Mouse (Mus musculus) hindbrain, embryonic 11.5 days (tissue): Measurements from ENCODE around the gene Sema4c. TPM values are rescaled to one million over a fixed set of nuclear protein-coding genes. Genes with fewer than 3 reads are reported as not detected.

Source experiments
- ATAC-seq: fragments of 200-750 bp; cut with Nextera tagmentation; 2 replicates; pipeline ENCODE4 v1.8.0; 2017; ENCODE audit warnings: mild to moderate bottlenecking, moderate TSS enrichment, moderate library complexity; ENCODE audit not compliant: low FRiP score
- DNase-seq: peaks from one replicate; pipeline ENCODE4 v3.0.0-alpha.2; 2015; ENCODE audit warnings: low spot score
- H3K27ac ChIP-seq: fragments of 300-500 bp; sonication (generic); 2 replicates; pipeline ENCODE4 v1.5.1; 2014; ENCODE audit warnings: mild to moderate bottlenecking, low read depth, low read length
- H3K27me3 ChIP-seq: fragments of 300-500 bp; sonication (generic); 2 replicates; pipeline ENCODE4 v1.6.1; 2014; ENCODE audit warnings: mild to moderate bottlenecking, low read length, moderate library complexity, mixed read lengths; ENCODE audit not compliant: control insufficient read depth, insufficient read depth
- H3K36me3 ChIP-seq: fragments of 300-500 bp; sonication (generic); 2 replicates; pipeline ENCODE4 v1.6.1; 2014; ENCODE audit warnings: mild to moderate bottlenecking, low read length, moderate library complexity, mixed read lengths; ENCODE audit not compliant: control insufficient read depth, insufficient read depth
- H3K4me1 ChIP-seq: fragments of 300-500 bp; sonication (generic); replicated peaks from 2 replicates; pipeline ENCODE4 v1.6.1; 2014; ENCODE audit warnings: low read length, mixed read lengths; ENCODE audit not compliant: control insufficient read depth, insufficient read depth
- H3K4me2 ChIP-seq: fragments of 300-500 bp; sonication (generic); replicated peaks from 2 replicates; pipeline ENCODE4 v1.6.1; 2014; ENCODE audit warnings: mild to moderate bottlenecking, low read depth, low read length
- H3K4me3 ChIP-seq: fragments of 300-500 bp; sonication (generic); 2 replicates; pipeline ENCODE4 v1.5.1; 2014; ENCODE audit warnings: low read depth, low read length
- H3K9ac ChIP-seq: fragments of 300-500 bp; sonication (generic); 2 replicates; pipeline ENCODE4 v1.6.1; 2014; ENCODE audit warnings: low read depth, low read length
- H3K9me3 ChIP-seq: fragments of 300-500 bp; sonication (generic); 2 replicates; pipeline ENCODE4 v1.6.1; 2016; ENCODE audit warnings: low read length; ENCODE audit not compliant: control insufficient read depth
- WGBS: fragments of 180-500 bp; shearing (Covaris S2); extraction: QIAGEN DNeasy Blood & Tissue Kit; methylation state at CpG from one replicate; pipeline ENCODE4 v1.1.7; 2014; 5-methylcytosine and 5-hydroxymethylcytosine counted together
- polyA plus RNA-seq: library from polyadenylated mRNA; unstranded; fragments of >200 nt; fragmentation: Nextera tagmentation; extraction: Ambion mirVana; gene quantifications from 2 replicates; pipeline ENCODE4 v1.2.1, GENCODE M21; 2014

Sema4c gene
- polyA plus RNA-seq, 1 experiment from 2014 or later: 5.9 TPM

DNA sequence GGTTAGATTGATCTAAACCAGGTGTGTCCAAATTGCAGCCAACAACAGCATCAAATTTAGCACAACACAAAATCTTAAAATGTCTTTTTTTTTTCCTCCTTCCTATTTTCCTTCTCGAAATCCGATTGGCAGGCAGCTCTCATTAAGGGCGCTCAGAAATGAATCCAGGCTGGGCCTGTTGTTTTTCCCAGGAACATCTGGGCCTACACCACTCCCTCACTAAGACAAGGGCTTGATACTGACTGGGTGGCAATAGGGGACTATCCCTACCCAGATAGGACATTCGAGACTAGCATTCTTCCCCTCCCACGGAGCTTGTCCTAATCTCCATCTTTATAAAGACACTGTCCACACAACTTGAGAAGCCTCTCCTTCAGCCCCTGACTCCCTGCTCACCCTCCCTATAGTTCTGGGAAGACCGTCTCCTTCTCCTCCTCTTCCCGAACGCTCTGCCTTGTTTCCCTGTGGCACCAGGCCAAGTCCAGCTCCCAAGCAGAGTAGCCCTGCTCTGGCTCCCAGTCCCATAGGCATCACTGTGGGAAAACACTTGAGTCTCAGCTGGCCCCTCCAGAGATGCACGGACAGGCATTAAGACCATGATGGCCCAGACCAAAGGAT, 10.1 kb downstream of the Sema4c start:
- DNase-seq (peak; percentile 31), ATAC-seq (no peak)
- peak overlapping the region; percentile 37; the same call in 1 of the 2 replicates for H3K27ac ChIP-seq
- H3K27me3 ChIP-seq: no peaks in the 10 kb centered on the region
- no peak overlapping the region for H3K4me2 ChIP-seq
- H3K9me3 ChIP-seq: no peaks in the 10 kb centered on the region
- 53% methylated on average over 9 of the region's 9 CpGs for WGBS
- H3K9ac ChIP-seq: 0 out of 2 replicates have a peak overlapping the region, but pooled peaks have one; percentile 27
- H3K4me1 ChIP-seq: peaks cover 2% of the 10 kb centered on the region; the same call in 1 of the 2 replicates
- H3K4me3 ChIP-seq: no peak overlapping the region
- H3K36me3 ChIP-seq: peaks cover 24% of the 10 kb centered on the region

DNA sequence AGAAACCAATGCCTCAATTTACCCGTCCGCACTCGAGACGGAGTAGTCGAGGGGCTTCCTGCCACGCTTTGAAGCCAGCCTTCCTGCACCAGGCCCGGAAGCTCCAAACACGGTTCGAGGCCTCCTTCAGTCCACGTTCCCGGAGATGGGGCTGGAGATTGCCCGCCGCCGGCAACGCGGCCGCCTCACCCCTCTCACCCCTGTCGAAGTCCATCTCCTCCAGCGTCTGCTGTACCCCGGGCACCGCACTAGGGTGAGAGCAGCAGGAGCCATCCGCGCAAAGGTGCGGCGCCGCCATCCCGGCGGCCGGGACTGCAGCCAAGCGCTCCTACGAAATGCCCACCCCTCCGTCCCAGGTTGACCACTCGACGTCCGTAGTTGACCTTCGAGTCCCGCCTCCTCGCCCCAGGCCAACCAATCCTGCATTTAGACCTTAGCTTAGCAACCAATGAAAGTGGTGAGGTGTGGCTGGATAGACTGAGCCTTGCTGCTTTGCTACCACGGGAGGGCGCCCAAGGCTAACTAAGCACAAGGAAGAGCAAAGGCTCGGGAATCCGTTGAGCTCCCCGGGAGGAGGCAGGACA, 11.2 kb downstream of the Sema4c start, which contains the start of gene Ankrd39:
Ankrd39 (minus strand) TSS at position 558 of the 584 bp plus-strand sequence.
- WGBS: under 1% methylated on average over 43 of the region's 43 CpGs
- Histone ChIP-seq H3K27me3 (no peaks in the 10 kb centered on the region), H3K4me3 (peak within 1 kb of the TSS; percentile 56), H3K36me3 (peaks cover 17% of the 10 kb centered on the region), H3K9me3 (no peaks in the 10 kb centered on the region), H3K4me1 (peaks cover 2% of the 10 kb centered on the region; the same call in 1 of the 2 replicates), H3K4me2 (peak within 1 kb of the TSS; percentile 61), H3K27ac (peak within 1 kb of the TSS; percentile 40), H3K9ac (peak within 1 kb of the TSS; percentile 70)
- DNase-seq (peak; percentile 96), ATAC-seq (peak; percentile 99)

- peaks cover 12% of the 10 kb centered on the region for H3K36me3 ChIP-seq
- peak overlapping the region; percentile 70; the same call in 1 of the 2 replicates for H3K9ac ChIP-seq
- DNase-seq (no peak), ATAC-seq (no peak)
- peak overlapping the region; percentile 56 for H3K4me3 ChIP-seq
- peaks cover 2% of the 10 kb centered on the region; the same call in 1 of the 2 replicates for H3K4me1 ChIP-seq
- H3K27ac ChIP-seq: no peak overlapping the region
- peak overlapping the region; percentile 61 for H3K4me2 ChIP-seq
- H3K27me3 ChIP-seq: no peaks in the 10 kb centered on the region
- no peaks in the 10 kb centered on the region for H3K9me3 ChIP-seq
- WGBS: 73% methylated on average over 18 of the region's 19 CpGs
Observed at GRCm38 (mm10) chr1:36545845-36546600, 12.1 kb downstream of the Sema4c start.

- Histone ChIP-seq H3K9ac (no peak overlapping the region), H3K27ac (no peak overlapping the region), H3K36me3 (peaks cover 6% of the 10 kb centered on the region), H3K4me1 (peaks cover 2% of the 10 kb centered on the region; the same call in 1 of the 2 replicates), H3K27me3 (no peaks in the 10 kb centered on the region), H3K4me3 (no peak overlapping the region), H3K4me2 (no peak overlapping the region), H3K9me3 (no peaks in the 10 kb centered on the region)
- ATAC-seq (no peak), DNase-seq (no peak)
- WGBS: 74% methylated on average over 2 of the region's 2 CpGs
Observed at GRCm38 (mm10) chr1:36545382-36545781, 12.8 kb downstream of the Sema4c start.

- 94% methylated on average over 9 of the region's 9 CpGs for WGBS
- Histone ChIP-seq H3K27me3 (no peaks in the 10 kb centered on the region), H3K27ac (no peak overlapping the region), H3K9me3 (no peaks in the 10 kb centered on the region), H3K4me3 (no peak overlapping the region), H3K36me3 (no peaks in the 10 kb centered on the region; the same call in 1 of the 2 replicates), H3K4me1 (no peaks in the 10 kb centered on the region; the same call in 1 of the 2 replicates), H3K9ac (no peak overlapping the region), H3K4me2 (no peak overlapping the region)
- ATAC-seq: no peak
- no peak for DNase-seq
Observed at GRCm38 (mm10) chr1:36542925-36543324, 15.2 kb downstream of the Sema4c start.

DNA sequence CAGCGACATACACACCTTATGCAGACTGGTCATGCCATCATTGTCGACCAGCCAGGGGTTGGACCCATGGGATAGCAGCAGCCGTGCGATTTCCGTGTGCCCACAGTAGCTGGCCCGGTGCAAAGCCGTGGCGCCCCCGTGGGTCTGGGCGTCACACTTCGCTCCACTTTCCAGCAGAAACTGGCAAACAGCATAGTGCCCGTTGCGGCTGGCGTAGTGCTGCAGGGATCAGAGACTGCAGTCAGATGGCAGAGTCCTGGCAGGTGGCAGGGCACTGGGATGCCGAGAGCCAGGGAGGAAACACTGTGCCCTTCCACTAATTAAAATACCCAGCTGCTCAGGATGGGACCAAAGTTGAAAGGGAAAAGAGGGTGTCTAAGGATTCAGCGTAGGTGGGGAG, 16.3 kb downstream of the Sema4c start:
- ATAC-seq: no peak
- H3K27ac ChIP-seq: no peak overlapping the region
- DNase-seq: no peak
- H3K4me3 ChIP-seq: no peak overlapping the region
- 96% methylated on average over 16 of the region's 16 CpGs for WGBS
- no peaks in the 10 kb centered on the region for H3K4me1 ChIP-seq
- no peak overlapping the region for H3K9ac ChIP-seq
- H3K4me2 ChIP-seq: no peak overlapping the region
- H3K27me3 ChIP-seq: no peaks in the 10 kb centered on the region
- no peaks in the 10 kb centered on the region for H3K9me3 ChIP-seq
- no peaks in the 10 kb centered on the region; the same call in 1 of the 2 replicates for H3K36me3 ChIP-seq

GRCm38 (mm10) chr1:36540807-36541206, 17.3 kb downstream of the Sema4c start:
- H3K27me3 ChIP-seq: no peaks in the 10 kb centered on the region
- no peak overlapping the region for H3K4me3 ChIP-seq
- no peak for DNase-seq
- WGBS: 92% methylated on average over 12 of the region's 12 CpGs
- no peaks in the 10 kb centered on the region; the same call in 1 of the 2 replicates for H3K36me3 ChIP-seq
- H3K4me1 ChIP-seq: no peaks in the 10 kb centered on the region
- H3K9me3 ChIP-seq: no peaks in the 10 kb centered on the region
- ATAC-seq: no peak
- H3K27ac ChIP-seq: no peak overlapping the region
- no peak overlapping the region for H3K4me2 ChIP-seq
- H3K9ac ChIP-seq: no peak overlapping the region

DNA sequence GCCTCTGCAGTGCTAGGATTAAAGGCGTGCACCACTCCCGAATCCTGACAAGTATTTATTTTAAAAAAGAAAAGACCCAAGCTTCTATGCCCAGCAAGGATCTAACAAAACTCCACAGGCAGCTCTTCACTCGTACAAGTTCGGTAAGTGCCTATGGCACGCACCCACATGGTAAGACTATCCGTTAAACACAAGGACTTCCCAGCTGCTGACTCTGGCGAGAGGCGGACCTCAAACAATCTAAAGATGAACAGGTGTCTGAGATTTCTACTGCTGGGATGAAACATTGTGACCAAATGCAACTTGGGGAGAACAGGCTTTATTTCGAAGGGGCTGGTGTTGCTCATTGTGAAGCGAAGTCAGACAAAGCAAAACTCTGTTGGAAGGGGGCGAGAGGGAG, 18.0 kb downstream of the Sema4c start:
- no peak for ATAC-seq
- no peak for DNase-seq

More for the DNA sequence above, 18.0 kb downstream of the Sema4c start:
- Histone ChIP-seq H3K4me2 (no peak overlapping the region), H3K9ac (no peak overlapping the region), H3K27me3 (no peaks in the 10 kb centered on the region), H3K4me3 (no peak overlapping the region), H3K36me3 (no peaks in the 10 kb centered on the region; the same call in 1 of the 2 replicates), H3K9me3 (no peaks in the 10 kb centered on the region), H3K27ac (no peak overlapping the region), H3K4me1 (no peaks in the 10 kb centered on the region)
- 90% methylated on average over 11 of the region's 11 CpGs for WGBS
